8 mouse cellular contexts compared by ENCODE assay signal in genomic region chr9:73112919-73113906, GRCm38 (mm10). TPM values are rescaled to one million over a fixed set of nuclear protein-coding genes. Genes with fewer than 3 reads are reported as not detected.
A peak's percentile ranks its signal among the peaks of the same experiment; 100 is the strongest.
DNase-seq lines count a peak whose midpoint lies in the region; ATAC-seq and TF ChIP-seq lines count a peak whose summit lies in the region.

Rsl24d1 (plus strand) TSS chr9:73113426.

- peak within 1 kb of the TSS; percentile 72 for H3K27ac ChIP-seq in embryonic facial prominence, embryonic 14.5 days (replicated peaks; ENCODE audit: low read depth, low read length)
- H3K27ac ChIP-seq in heart, adult 2 months: peak within 1 kb of the TSS; percentile 77
- H3K27ac ChIP-seq in limb, embryonic 13.5 days: peak within 1 kb of the TSS; percentile 78
- peak within 1 kb of the TSS; percentile 68 for H3K27ac ChIP-seq in midbrain, embryonic 16.5 days (ENCODE audit: low read length)

- H3K27me3 ChIP-seq in embryonic facial prominence, embryonic 14.5 days (replicated peaks; ENCODE audit: control insufficient read depth, insufficient read depth, low read length): no peaks in the 10 kb centered on the region
- no peaks in the 10 kb centered on the region for H3K27me3 ChIP-seq in heart, adult 2 months (ENCODE audit: control insufficient read depth, insufficient read depth, low read length)
- 0 out of 2 replicates have a peak, but pooled peaks cover 3% of the 10 kb centered on the region for H3K27me3 ChIP-seq in limb, embryonic 13.5 days
- no peaks in the 10 kb centered on the region; the same call in 1 of the 2 replicates for H3K27me3 ChIP-seq in midbrain, embryonic 16.5 days (ENCODE audit: control insufficient read depth, insufficient read depth, low read depth, low read length)

- TF ChIP-seq EP300 in heart, adult 2 months (IDR thresholded peaks at IDR 0.05; ENCODE audit: insufficient read depth, low read depth, low read length): no peak

- peak; percentile 66 for TF ChIP-seq POLR2A in heart, adult 2 months (IDR thresholded peaks at IDR 0.05; ENCODE audit: insufficient read depth, low read depth, low read length)

- no peaks in the 10 kb centered on the region for H3K9me3 ChIP-seq in embryonic facial prominence, embryonic 14.5 days (ENCODE audit: control insufficient read depth, low read length)
- no peaks in the 10 kb centered on the region for H3K9me3 ChIP-seq in limb, embryonic 13.5 days
- H3K9me3 ChIP-seq in midbrain, embryonic 16.5 days (replicated peaks; ENCODE audit: control insufficient read depth, low read length, poor library complexity, severe bottlenecking): no peaks in the 10 kb centered on the region

- peak within 1 kb of the TSS; percentile 95 for H3K4me3 ChIP-seq in embryonic facial prominence, embryonic 14.5 days (ENCODE audit: low read depth, low read length)
- H3K4me3 ChIP-seq in heart, adult 2 months: peak within 1 kb of the TSS; percentile 88
- peak within 1 kb of the TSS; percentile 97 for H3K4me3 ChIP-seq in limb, embryonic 13.5 days
- H3K4me3 ChIP-seq in midbrain, embryonic 16.5 days (ENCODE audit: low read depth, low read length): peak within 1 kb of the TSS; percentile 94

- peak within 1 kb of the TSS; percentile 72 for H3K4me2 ChIP-seq in embryonic facial prominence, embryonic 14.5 days (ENCODE audit: low read depth, low read length)
- H3K4me2 ChIP-seq in limb, embryonic 13.5 days (replicated peaks): peak within 1 kb of the TSS; percentile 84
- peak within 1 kb of the TSS; percentile 88 for H3K4me2 ChIP-seq in midbrain, embryonic 16.5 days (ENCODE audit: low read length)

- intact Hi-C loops in heart, adult 2 months (cut with DNase I): loop anchor here (5.0 kb wide), 2 partner anchors 71 to 126 kb away; partner anchors contain the start of genes Ccpg1, Ccpg1os, Pigb and Rab27a

- ATAC-seq in embryonic facial prominence, embryonic 14.5 days (ENCODE audit: low read depth): peak; percentile 98
- peak; percentile 98 for ATAC-seq in limb, embryonic 13.5 days (ENCODE audit: low FRiP score, low read depth)
- ATAC-seq in midbrain, embryonic 16.5 days: peak; percentile 98

- peaks cover 2% of the 10 kb centered on the region; the same call in 1 of the 2 replicates for H3K79me2 ChIP-seq in heart, adult 2 months (replicated peaks; ENCODE audit: control insufficient read depth, insufficient read depth, low read length)

- H3K36me3 ChIP-seq in embryonic facial prominence, embryonic 14.5 days (ENCODE audit: control insufficient read depth, insufficient read depth, low read length): peaks cover 29% of the 10 kb centered on the region
- no peaks in the 10 kb centered on the region; the same call in none of the 2 replicates for H3K36me3 ChIP-seq in heart, adult 2 months (ENCODE audit: control insufficient read depth, insufficient read depth, low read length)
- peaks cover 26% of the 10 kb centered on the region for H3K36me3 ChIP-seq in limb, embryonic 13.5 days
- H3K36me3 ChIP-seq in midbrain, embryonic 16.5 days (ENCODE audit: control insufficient read depth, insufficient read depth, low read length): peaks cover 8% of the 10 kb centered on the region; the same call in 1 of the 2 replicates

- H3K9ac ChIP-seq in embryonic facial prominence, embryonic 14.5 days (ENCODE audit: low read depth, low read length): peak within 1 kb of the TSS; percentile 87
- peak within 1 kb of the TSS; percentile 96 for H3K9ac ChIP-seq in heart, adult 2 months (ENCODE audit: low read depth, low read length)
- H3K9ac ChIP-seq in limb, embryonic 13.5 days: peak within 1 kb of the TSS; percentile 83
- peak within 1 kb of the TSS; percentile 77 for H3K9ac ChIP-seq in midbrain, embryonic 16.5 days (ENCODE audit: low read depth, low read length)

- TF ChIP-seq CTCF in heart, adult 2 months (IDR thresholded peaks at IDR 0.05): no peak

- WGBS in embryonic facial prominence, embryonic 14.5 days: under 1% methylated on average over 56 of the region's 64 CpGs
- under 1% methylated on average over 64 of the region's 64 CpGs for WGBS in heart, adult 2 months
- WGBS in limb, embryonic 13.5 days: under 1% methylated on average over 64 of the region's 64 CpGs
- under 1% methylated on average over 64 of the region's 64 CpGs for WGBS in midbrain, embryonic 16.5 days

- H3K4me1 ChIP-seq in embryonic facial prominence, embryonic 14.5 days (ENCODE audit: control insufficient read depth, insufficient read depth, low read length): peaks cover 5% of the 10 kb centered on the region; the same call in 1 of the 2 replicates
- H3K4me1 ChIP-seq in heart, adult 2 months (ENCODE audit: control insufficient read depth, insufficient read depth, low read length): no peaks in the 10 kb centered on the region
- H3K4me1 ChIP-seq in limb, embryonic 13.5 days: peaks cover 7% of the 10 kb centered on the region
- peaks cover 12% of the 10 kb centered on the region for H3K4me1 ChIP-seq in midbrain, embryonic 16.5 days (ENCODE audit: control insufficient read depth, insufficient read depth, low read length)

- DNase-seq in 416B (ENCODE audit: low read depth): peak; percentile 94
- DNase-seq in adrenal gland, postnatal 4 days (ENCODE audit: low spot score in 2 of 2): peak; percentile 37 to 62
- peak; percentile 96 for DNase-seq in embryonic facial prominence, embryonic 14.5 days (ENCODE audit: low spot score)
- peak; percentile 86 to 90 for DNase-seq in heart, adult 2 months
- peak; percentile 88 to 90 for DNase-seq in kidney, adult 8-10 months
- peak; percentile 58 to 82 for DNase-seq in spleen, postnatal 10 days (ENCODE audit: low spot score in 2 of 2)

RNA-seq across cellular contexts. Expression of gene Rsl24d1, which starts in this region (rescaled TPM):
- 10 to 100 TPM; 71.7 to 73.9 TPM for total RNA-seq in adrenal gland, postnatal 4 days (2021)
- polyA plus RNA-seq in embryonic facial prominence, embryonic 14.5 days (2014; fragmentation: Nextera tagmentation; extraction: Ambion mirVana): 105 and 119 TPM in 2 replicates
- total RNA-seq in heart, adult 2 months (2021): 10 to 100 TPM; 50.1 to 51.7 TPM
- polyA plus RNA-seq in heart, adult 2 months (2012; rRNA removed): 25.3 and 48.6 TPM in 2 replicates
- polyA plus RNA-seq in limb, embryonic 13.5 days (2015; fragmentation: Nextera tagmentation; extraction: Ambion mirVana): 138 TPM in 2 replicates
- 103 and 109 TPM in 2 replicates for polyA plus RNA-seq in midbrain, embryonic 16.5 days (2015; fragmentation: Nextera tagmentation; extraction: Ambion mirVana)

Comparison
In these comparisons a context has a peak if more than half of its experiments do, and no peak if none do; other contexts are left out.
1. Peak in every context shown above with its lines: DNase-seq, ATAC-seq, H3K4me3 ChIP-seq and H3K27ac ChIP-seq.